Comparison of ENCODE assay signal across 21 mouse cellular contexts in genomic region chr11:113207966-113208365, GRCm38 (mm10).
DNase-seq lines count a peak whose midpoint lies in the region; ATAC-seq and TF ChIP-seq lines count a peak whose summit lies in the region.
"Had no signal": no experiment of that assay in that cellular context is flagged by ENCODE, and none has a peak within 500 bp of the region (broad histone marks: within the 10 kb centered on the region; RNA-seq: fewer than 3 reads in every experiment).

No protein-coding gene starts in this region.

- ATAC-seq in activated CD4-positive, CD25-positive, alpha-beta regulatory T cell, adult 4 months = peak; percentile 68
- ATAC-seq in hindbrain, postnatal 0 days = no peak
- no peak for ATAC-seq in intestine, embryonic 16.5 days
- ATAC-seq: forebrain, embryonic 15.5 days had no signal

- no peak overlapping the region for H3K27ac ChIP-seq in hindbrain, postnatal 0 days
- no peak overlapping the region for H3K27ac ChIP-seq in intestine, embryonic 16.5 days (ENCODE audit: low read length)
- H3K27ac ChIP-seq: embryonic facial prominence, embryonic 15.5 days; forebrain, embryonic 10.5 days; forebrain, embryonic 15.5 days; heart, embryonic 10.5 days; hindbrain, embryonic 13.5 days had no signal

- no peak overlapping the region for H3K9ac ChIP-seq in hindbrain, postnatal 0 days (replicated peaks; ENCODE audit: low read length)
- no peak overlapping the region for H3K9ac ChIP-seq in intestine, embryonic 16.5 days (ENCODE audit: low read depth, low read length)
- H3K9ac ChIP-seq: embryonic facial prominence, embryonic 15.5 days; forebrain, embryonic 15.5 days; hindbrain, embryonic 13.5 days had no signal

- H3K4me3 ChIP-seq in hindbrain, postnatal 0 days (ENCODE audit: low read length) = no peak overlapping the region
- no peak overlapping the region for H3K4me3 ChIP-seq in intestine, embryonic 16.5 days (ENCODE audit: low read length)
- H3K4me3 ChIP-seq: embryonic facial prominence, embryonic 15.5 days; erythroblast, embryonic 14.5 days; forebrain, embryonic 10.5 days; forebrain, embryonic 15.5 days; heart, embryonic 10.5 days; hindbrain, embryonic 13.5 days had no signal

- no peaks in the 10 kb centered on the region for H3K27me3 ChIP-seq in hindbrain, postnatal 0 days (ENCODE audit: insufficient read depth, low read length)
- H3K27me3 ChIP-seq in intestine, embryonic 16.5 days (replicated peaks; ENCODE audit: control insufficient read depth, insufficient read depth, low read length) = no peaks in the 10 kb centered on the region
- H3K27me3 ChIP-seq: embryonic facial prominence, embryonic 15.5 days; forebrain, embryonic 15.5 days had no signal

- H3K4me2 ChIP-seq in hindbrain, postnatal 0 days (ENCODE audit: low read depth, low read length) = no peak overlapping the region
- H3K4me2 ChIP-seq in intestine, embryonic 16.5 days (ENCODE audit: low read depth, low read length) = no peak overlapping the region
- H3K4me2 ChIP-seq: embryonic facial prominence, embryonic 15.5 days; forebrain, embryonic 15.5 days; hindbrain, embryonic 13.5 days had no signal

- 83% methylated on average over 14 of the region's 14 CpGs for WGBS in hindbrain, postnatal 0 days
- WGBS in intestine, embryonic 16.5 days = 81% methylated on average over 13 of the region's 14 CpGs

- H3K36me3 ChIP-seq in hindbrain, postnatal 0 days (ENCODE audit: insufficient read depth, low read length) = no peaks in the 10 kb centered on the region
- no peaks in the 10 kb centered on the region for H3K36me3 ChIP-seq in intestine, embryonic 16.5 days (ENCODE audit: control insufficient read depth, insufficient read depth, low read length)
- H3K36me3 ChIP-seq: embryonic facial prominence, embryonic 15.5 days; forebrain, embryonic 10.5 days; forebrain, embryonic 15.5 days; heart, embryonic 10.5 days; hindbrain, embryonic 13.5 days had no signal

- DNase-seq in CD4-positive, CD25-positive, alpha-beta regulatory T cell, adult 2 months (ENCODE audit: low read depth, low spot score) = peak; percentile 72
- DNase-seq in naive thymus-derived CD4-positive, alpha-beta T cell, adult 2 months (ENCODE audit: low read depth) = peak; percentile 80
- DNase-seq in hindbrain, postnatal 0 days (ENCODE audit: low spot score) = no peak
- no peak for DNase-seq in neural tube, embryonic 10.5 days (ENCODE audit: extremely low spot score, low spot score)
- DNase-seq: adrenal gland, postnatal 10 days; cerebellum, adult 11 months; cerebellum, adult 8-10 months; cerebellum, postnatal 14 days; embryo, embryonic 11 days; gastrocnemius, postnatal 36 days; heart, adult 11 months; heart, postnatal 10 days; heart, postnatal 4 days had no signal

- no peak for TF ChIP-seq CTCF in hindbrain, postnatal 0 days (IDR thresholded peaks at IDR 0.05; ENCODE audit: low read depth)

- H3K4me1 ChIP-seq in hindbrain, postnatal 0 days (ENCODE audit: insufficient read depth, low read length) = 0 out of 2 replicates have a peak, but pooled peaks cover 5% of the 10 kb centered on the region
- H3K4me1 ChIP-seq in intestine, embryonic 16.5 days (ENCODE audit: control insufficient read depth, insufficient read depth, low read length) = no peaks in the 10 kb centered on the region; the same call in 1 of the 2 replicates
- H3K4me1 ChIP-seq: hindbrain, embryonic 13.5 days had no signal

- H3K9me3 ChIP-seq in hindbrain, postnatal 0 days (ENCODE audit: low read length) = no peaks in the 10 kb centered on the region
- H3K9me3 ChIP-seq in intestine, embryonic 16.5 days (ENCODE audit: control insufficient read depth, low read length) = no peaks in the 10 kb centered on the region
- H3K9me3 ChIP-seq: embryonic facial prominence, embryonic 15.5 days; forebrain, embryonic 10.5 days; forebrain, embryonic 15.5 days; heart, embryonic 10.5 days; hindbrain, embryonic 13.5 days had no signal

Comparison
In these comparisons a context has a peak if more than half of its experiments do, and no peak if none do; other contexts are left out.
1. DNase-seq: peak in CD4-positive, CD25-positive, alpha-beta regulatory T cell, adult 2 months (single experiment) and naive thymus-derived CD4-positive, alpha-beta T cell, adult 2 months (single experiment); none in hindbrain, postnatal 0 days (single experiment) and neural tube, embryonic 10.5 days (single experiment).